Mouse (Mus musculus): ENCODE measurements around the gene Ptpra. TPM values are rescaled to one million over a fixed set of nuclear protein-coding genes. Genes with fewer than 3 reads are reported as not detected.

Gene Ptpra
- polyA plus RNA-seq, 1 experiment, result 77.6 TPM

- no peaks in the 10 kb centered on the region for H3K4me1 ChIP-seq (ENCODE audit: control insufficient read depth, insufficient read depth, low read length)
- no peak overlapping the region for H3K4me3 ChIP-seq (ENCODE audit: low read depth, low read length)
- no peak overlapping the region for H3K27ac ChIP-seq (ENCODE audit: insufficient read depth, low read length)
- no peaks in the 10 kb centered on the region for H3K36me3 ChIP-seq (ENCODE audit: control insufficient read depth, insufficient read depth, low read length, poor library complexity, severe bottlenecking)
- TF ChIP-seq POLR2A (IDR thresholded peaks at IDR 0.05; ENCODE audit: insufficient read depth, low read length), result no peak
- no peak for TF ChIP-seq EP300 (IDR thresholded peaks at IDR 0.05; ENCODE audit: insufficient read depth, low read depth, low read length)
- TF ChIP-seq CTCF (IDR thresholded peaks at IDR 0.05; ENCODE audit: low read depth, low read length), result no peak
- no peaks in the 10 kb centered on the region for H3K27me3 ChIP-seq (ENCODE audit: control insufficient read depth, insufficient read depth, low read length, poor library complexity, severe bottlenecking)
- H3K9me3 ChIP-seq (replicated peaks; ENCODE audit: control insufficient read depth, insufficient read depth, low read length, poor library complexity, severe bottlenecking), result no peaks in the 10 kb centered on the region
- H3K9ac ChIP-seq (ENCODE audit: low read depth, poor library complexity, severe bottlenecking), result no peak overlapping the region
Measured at GRCm38 (mm10) chr2:130558015-130558414, 107.9 kb downstream of the Ptpra start.

GRCm38 (mm10) chr2:130563212-130564055, 113.4 kb downstream of the Ptpra start, which contains the start of gene Mrps26:
Gene Mrps26, plus strand, starts transcription at chr2:130563742.
- TF ChIP-seq EP300 (IDR thresholded peaks at IDR 0.05; ENCODE audit: insufficient read depth, low read depth, low read length) (no peak), POLR2A (IDR thresholded peaks at IDR 0.05; ENCODE audit: insufficient read depth, low read length) (peak; percentile 64), CTCF (IDR thresholded peaks at IDR 0.05; ENCODE audit: low read depth, low read length) (peak; percentile 35)
- no peaks in the 10 kb centered on the region for H3K27me3 ChIP-seq (ENCODE audit: control insufficient read depth, insufficient read depth, low read length, poor library complexity, severe bottlenecking)
- no peak within 1 kb of the TSS for H3K27ac ChIP-seq (ENCODE audit: insufficient read depth, low read length)
- no peaks in the 10 kb centered on the region for H3K4me1 ChIP-seq (ENCODE audit: control insufficient read depth, insufficient read depth, low read length)
- H3K9ac ChIP-seq (ENCODE audit: low read depth, poor library complexity, severe bottlenecking), result peak within 1 kb of the TSS; percentile 82
- no peaks in the 10 kb centered on the region for H3K9me3 ChIP-seq (replicated peaks; ENCODE audit: control insufficient read depth, insufficient read depth, low read length, poor library complexity, severe bottlenecking)
- H3K36me3 ChIP-seq (ENCODE audit: control insufficient read depth, insufficient read depth, low read length, poor library complexity, severe bottlenecking), result peaks cover 5% of the 10 kb centered on the region
- H3K4me3 ChIP-seq (ENCODE audit: low read depth, low read length), result peak within 1 kb of the TSS; percentile 93

- Histone ChIP-seq H3K27ac (ENCODE audit: insufficient read depth, low read length) (no peak overlapping the region), H3K27me3 (ENCODE audit: control insufficient read depth, insufficient read depth, low read length, poor library complexity, severe bottlenecking) (no peaks in the 10 kb centered on the region), H3K4me1 (ENCODE audit: control insufficient read depth, insufficient read depth, low read length) (no peaks in the 10 kb centered on the region), H3K9ac (ENCODE audit: low read depth, poor library complexity, severe bottlenecking) (peak overlapping the region; percentile 82), H3K4me3 (ENCODE audit: low read depth, low read length) (peak overlapping the region; percentile 93), H3K36me3 (ENCODE audit: control insufficient read depth, insufficient read depth, low read length, poor library complexity, severe bottlenecking) (peaks cover 5% of the 10 kb centered on the region), H3K9me3 (replicated peaks; ENCODE audit: control insufficient read depth, insufficient read depth, low read length, poor library complexity, severe bottlenecking) (no peaks in the 10 kb centered on the region)
- no peak for TF ChIP-seq EP300 (IDR thresholded peaks at IDR 0.05; ENCODE audit: insufficient read depth, low read depth, low read length)
- no peak for TF ChIP-seq CTCF (IDR thresholded peaks at IDR 0.05; ENCODE audit: low read depth, low read length)
- TF ChIP-seq POLR2A (IDR thresholded peaks at IDR 0.05; ENCODE audit: insufficient read depth, low read length), result no peak
Measured at GRCm38 (mm10) chr2:130564063-130564462, 114.0 kb downstream of the Ptpra start.

GRCm38 (mm10) chr2:130564983-130565382, 114.9 kb downstream of the Ptpra start:
- TF ChIP-seq CTCF (IDR thresholded peaks at IDR 0.05; ENCODE audit: low read depth, low read length) (no peak), POLR2A (IDR thresholded peaks at IDR 0.05; ENCODE audit: insufficient read depth, low read length) (no peak), EP300 (IDR thresholded peaks at IDR 0.05; ENCODE audit: insufficient read depth, low read depth, low read length) (no peak)
- Histone ChIP-seq H3K4me1 (ENCODE audit: control insufficient read depth, insufficient read depth, low read length) (no peaks in the 10 kb centered on the region), H3K9me3 (replicated peaks; ENCODE audit: control insufficient read depth, insufficient read depth, low read length, poor library complexity, severe bottlenecking) (no peaks in the 10 kb centered on the region), H3K36me3 (ENCODE audit: control insufficient read depth, insufficient read depth, low read length, poor library complexity, severe bottlenecking) (peaks cover 5% of the 10 kb centered on the region), H3K9ac (ENCODE audit: low read depth, poor library complexity, severe bottlenecking) (no peak overlapping the region), H3K27ac (ENCODE audit: insufficient read depth, low read length) (no peak overlapping the region), H3K4me3 (ENCODE audit: low read depth, low read length) (no peak overlapping the region), H3K27me3 (ENCODE audit: control insufficient read depth, insufficient read depth, low read length, poor library complexity, severe bottlenecking) (no peaks in the 10 kb centered on the region)

- TF ChIP-seq POLR2A (IDR thresholded peaks at IDR 0.05; ENCODE audit: insufficient read depth, low read length) (no peak), EP300 (IDR thresholded peaks at IDR 0.05; ENCODE audit: insufficient read depth, low read depth, low read length) (no peak), CTCF (IDR thresholded peaks at IDR 0.05; ENCODE audit: low read depth, low read length) (no peak)
- Histone ChIP-seq H3K4me1 (ENCODE audit: control insufficient read depth, insufficient read depth, low read length) (no peaks in the 10 kb centered on the region), H3K27me3 (ENCODE audit: control insufficient read depth, insufficient read depth, low read length, poor library complexity, severe bottlenecking) (no peaks in the 10 kb centered on the region), H3K27ac (ENCODE audit: insufficient read depth, low read length) (no peak overlapping the region), H3K36me3 (ENCODE audit: control insufficient read depth, insufficient read depth, low read length, poor library complexity, severe bottlenecking) (peaks cover 5% of the 10 kb centered on the region), H3K4me3 (ENCODE audit: low read depth, low read length) (no peak overlapping the region), H3K9me3 (replicated peaks; ENCODE audit: control insufficient read depth, insufficient read depth, low read length, poor library complexity, severe bottlenecking) (no peaks in the 10 kb centered on the region), H3K9ac (ENCODE audit: low read depth, poor library complexity, severe bottlenecking) (no peak overlapping the region)
Measured at GRCm38 (mm10) chr2:130568921-130569320, 118.8 kb downstream of the Ptpra start.

- H3K9ac ChIP-seq (ENCODE audit: low read depth, poor library complexity, severe bottlenecking), result no peak overlapping the region
- TF ChIP-seq EP300 (IDR thresholded peaks at IDR 0.05; ENCODE audit: insufficient read depth, low read depth, low read length) (no peak), POLR2A (IDR thresholded peaks at IDR 0.05; ENCODE audit: insufficient read depth, low read length) (no peak), CTCF (IDR thresholded peaks at IDR 0.05; ENCODE audit: low read depth, low read length) (no peak)
- H3K27ac ChIP-seq (ENCODE audit: insufficient read depth, low read length), result no peak overlapping the region
- no peaks in the 10 kb centered on the region for H3K9me3 ChIP-seq (replicated peaks; ENCODE audit: control insufficient read depth, insufficient read depth, low read length, poor library complexity, severe bottlenecking)
- no peaks in the 10 kb centered on the region for H3K4me1 ChIP-seq (ENCODE audit: control insufficient read depth, insufficient read depth, low read length)
- no peak overlapping the region for H3K4me3 ChIP-seq (ENCODE audit: low read depth, low read length)
- H3K27me3 ChIP-seq (ENCODE audit: control insufficient read depth, insufficient read depth, low read length, poor library complexity, severe bottlenecking), result no peaks in the 10 kb centered on the region
- peaks cover 5% of the 10 kb centered on the region for H3K36me3 ChIP-seq (ENCODE audit: control insufficient read depth, insufficient read depth, low read length, poor library complexity, severe bottlenecking)
Measured at GRCm38 (mm10) chr2:130569926-130570325, 119.8 kb downstream of the Ptpra start.

Measured in ES-Bruce4 (cell line).